Mouse (Mus musculus): ENCODE results near the gene Abcb9.

Abcb9 gene

GRCm38 (mm10) chr5:124093852-124094604 is 1.6 kb downstream of the Abcb9 start:
- in situ Hi-C loops (cut with MboI, MseI) = loop anchor here (5.0 kb wide), 1 partner anchor 147 kb away; no protein-coding TSS in a partner anchor

GRCm38 (mm10) chr5:124093120-124093794 is 2.3 kb downstream of the Abcb9 start:
- in situ Hi-C loops (cut with MboI, MseI) = loop anchor here (5.0 kb wide), 1 partner anchor 146 kb away; no protein-coding TSS in a partner anchor

GRCm38 (mm10) chr5:124091951-124092406 is 3.6 kb downstream of the Abcb9 start:
- in situ Hi-C loops (cut with MboI, MseI) = loop anchor here (5.0 kb wide), 1 partner anchor 145 kb away; no protein-coding TSS in a partner anchor

- in situ Hi-C loops (cut with MboI, MseI) = loop anchor here (5.0 kb wide), 1 partner anchor 143 kb away; no protein-coding TSS in a partner anchor
These were observed 5.7 kb downstream of the Abcb9 start for GRCm38 (mm10) chr5:124089868-124090267.

- in situ Hi-C loops (cut with MboI, MseI) = no loop called here
These were observed 8.7 kb downstream of the Abcb9 start for GRCm38 (mm10) chr5:124086876-124087275.

GRCm38 (mm10) chr5:124085513-124085912 is 10.1 kb downstream of the Abcb9 start:
- in situ Hi-C loops (cut with MboI, MseI) = no loop called here

- in situ Hi-C loops (cut with MboI, MseI) = loop anchor here (5.0 kb wide), 1 partner anchor 82 kb away; no protein-coding TSS in a partner anchor
These were observed 10.9 kb downstream of the Abcb9 start for GRCm38 (mm10) chr5:124084588-124085173.

- in situ Hi-C loops (cut with MboI, MseI) = loop anchor here (5.0 kb wide), 1 partner anchor 82 kb away; no protein-coding TSS in a partner anchor
These were observed 11.6 kb downstream of the Abcb9 start for GRCm38 (mm10) chr5:124083850-124084587.

- in situ Hi-C loops (cut with MboI, MseI) = loop anchor here (5.0 kb wide), 1 partner anchor 81 kb away; no protein-coding TSS in a partner anchor
These were observed 12.5 kb downstream of the Abcb9 start for GRCm38 (mm10) chr5:124082941-124083688.

- in situ Hi-C loops (cut with MboI, MseI) = loop anchor here (5.0 kb wide), 1 partner anchor 80 kb away; no protein-coding TSS in a partner anchor
These were observed 13.2 kb downstream of the Abcb9 start for GRCm38 (mm10) chr5:124082447-124082846.

- in situ Hi-C loops (cut with MboI, MseI) = loop anchor here (5.0 kb wide), 1 partner anchor 78 kb away; no protein-coding TSS in a partner anchor
These were observed 15.7 kb downstream of the Abcb9 start for GRCm38 (mm10) chr5:124079880-124080279.

GRCm38 (mm10) chr5:124078794-124079416 is 16.7 kb downstream of the Abcb9 start:
- in situ Hi-C loops (cut with MboI, MseI) = no loop called here

GRCm38 (mm10) chr5:124077856-124078460 is 17.6 kb downstream of the Abcb9 start:
- in situ Hi-C loops (cut with MboI, MseI) = no loop called here

- in situ Hi-C loops (cut with MboI, MseI) = no loop called here
These were observed 18.4 kb downstream of the Abcb9 start for GRCm38 (mm10) chr5:124077241-124077640.

- in situ Hi-C loops (cut with MboI, MseI) = no loop called here
These were observed 19.0 kb downstream of the Abcb9 start for GRCm38 (mm10) chr5:124076559-124076958.

- in situ Hi-C loops (cut with MboI, MseI) = no loop called here
These were observed 19.9 kb downstream of the Abcb9 start for GRCm38 (mm10) chr5:124075716-124076115.

GRCm38 (mm10) chr5:124074845-124075307 is 20.7 kb downstream of the Abcb9 start:
- in situ Hi-C loops (cut with MboI, MseI) = no loop called here

GRCm38 (mm10) chr5:124073682-124074081 is 21.9 kb downstream of the Abcb9 start:
- in situ Hi-C loops (cut with MboI, MseI) = no loop called here

GRCm38 (mm10) chr5:124069657-124070056 is 25.9 kb downstream of the Abcb9 start:
- in situ Hi-C loops (cut with MboI, MseI) = no loop called here

Data from T-helper 1 cell (primary cell).